Mouse (Mus musculus): ENCODE data around the gene Zfp142. TPM values are rescaled to one million over a fixed set of nuclear protein-coding genes. Genes with fewer than 3 reads are reported as not detected.

Gene Zfp142
- polyA plus RNA-seq, 1 experiment from 2014 or later = 7.0 TPM

DNA sequence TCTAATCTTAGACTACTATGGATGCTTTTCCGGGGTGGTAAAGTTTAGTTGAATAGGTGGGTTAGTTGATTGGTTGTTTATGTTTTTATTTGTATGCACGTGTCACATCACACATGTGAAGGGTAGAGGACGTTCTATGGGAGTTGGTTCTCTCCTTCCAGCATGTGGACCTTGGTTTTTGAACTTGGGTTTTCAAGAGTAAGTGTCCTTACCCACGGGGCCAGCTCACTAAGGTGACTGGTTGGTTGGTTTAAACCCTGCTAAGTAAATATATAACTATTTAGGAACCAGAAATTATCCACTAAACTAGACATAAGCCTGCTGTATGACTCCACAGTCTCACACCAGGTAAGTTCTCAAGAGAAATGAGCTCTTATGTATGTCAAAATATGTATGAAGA lies 63.3 kb downstream of the Zfp142 start:
- no peak for ATAC-seq (ENCODE audit: low FRiP score, low TSS enrichment)
- Histone ChIP-seq H3K9ac (replicated peaks; ENCODE audit: low read length) (no peak overlapping the region), H3K9me3 (ENCODE audit: low read length) (no peaks in the 10 kb centered on the region), H3K27me3 (ENCODE audit: insufficient read depth, low read length) (no peaks in the 10 kb centered on the region), H3K4me1 (ENCODE audit: insufficient read depth, low read length) (no peaks in the 10 kb centered on the region), H3K27ac (ENCODE audit: low read length) (no peak overlapping the region), H3K4me3 (ENCODE audit: low read length) (no peak overlapping the region), H3K4me2 (replicated peaks; ENCODE audit: low read depth, low read length) (no peak overlapping the region), H3K36me3 (ENCODE audit: insufficient read depth, low read length) (peaks cover 71% of the 10 kb centered on the region)
- 89% methylated on average over 4 of the region's 4 CpGs for WGBS

DNA sequence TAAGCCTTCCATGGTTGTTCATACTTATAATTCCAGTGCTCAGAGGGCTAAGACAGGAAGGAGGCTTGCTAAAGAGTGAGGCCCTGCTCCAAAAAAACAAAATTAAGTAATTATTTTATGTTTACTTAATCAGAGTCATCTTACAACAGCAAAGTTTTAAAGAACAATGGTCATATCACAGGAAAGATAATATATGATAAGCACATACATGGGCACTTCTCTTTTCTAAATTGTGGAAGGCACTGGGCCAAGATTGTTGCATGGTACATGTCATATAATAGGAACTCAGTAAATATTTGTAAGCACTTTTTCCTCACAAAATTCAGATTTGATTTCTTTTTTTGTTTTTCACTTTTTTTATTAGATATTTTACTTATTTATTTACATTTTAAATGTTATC lies 68.2 kb downstream of the Zfp142 start:
- Histone ChIP-seq H3K4me3 (ENCODE audit: low read length) (no peak overlapping the region), H3K4me1 (ENCODE audit: insufficient read depth, low read length) (no peaks in the 10 kb centered on the region), H3K27ac (ENCODE audit: low read length) (no peak overlapping the region), H3K4me2 (replicated peaks; ENCODE audit: low read depth, low read length) (no peak overlapping the region), H3K9me3 (ENCODE audit: low read length) (no peaks in the 10 kb centered on the region), H3K9ac (replicated peaks; ENCODE audit: low read length) (no peak overlapping the region), H3K27me3 (ENCODE audit: insufficient read depth, low read length) (no peaks in the 10 kb centered on the region), H3K36me3 (ENCODE audit: insufficient read depth, low read length) (peaks cover 41% of the 10 kb centered on the region)
- ATAC-seq (ENCODE audit: low FRiP score, low TSS enrichment) = no peak

Small RNA genes within 50 kb of the gene (microRNA-seq; reads per million reads assigned to microRNA genes)
- not detected for gene Gm25035

Other genes with a start within 250 kb of the Zfp142 start
- gene Catip, start 226.1 kb downstream of the Zfp142 start, polyA plus RNA-seq (2015; fragmentation: Nextera tagmentation; extraction: Ambion mirVana) = 0.50 and 0.53 TPM in 2 replicates
- gene Slc11a1, start 213.1 kb downstream of the Zfp142 start, polyA plus RNA-seq (2015; fragmentation: Nextera tagmentation; extraction: Ambion mirVana) = 4.5 and 5.4 TPM in 2 replicates
- gene Ctdsp1, start 196.7 kb downstream of the Zfp142 start, polyA plus RNA-seq (2015; fragmentation: Nextera tagmentation; extraction: Ambion mirVana) = 91.1 and 94.0 TPM in 2 replicates
- gene Vil1, start 178.9 kb downstream of the Zfp142 start, polyA plus RNA-seq (2015; fragmentation: Nextera tagmentation; extraction: Ambion mirVana) = 17.5 and 18.0 TPM in 2 replicates
- gene Cnot9, start 82.2 kb downstream of the Zfp142 start, polyA plus RNA-seq (2015; fragmentation: Nextera tagmentation; extraction: Ambion mirVana) = 63.7 and 71.7 TPM in 2 replicates
- gene Plcd4, start 45.4 kb downstream of the Zfp142 start, polyA plus RNA-seq (2015; fragmentation: Nextera tagmentation; extraction: Ambion mirVana) = 1.3 TPM in 2 replicates
- 31.5 and 36.5 TPM in 2 replicates for gene Usp37, start 44.0 kb downstream of the Zfp142 start, polyA plus RNA-seq (2015; fragmentation: Nextera tagmentation; extraction: Ambion mirVana)
- gene Bcs1l, start within 50 bp of the Zfp142 start, polyA plus RNA-seq (2015; fragmentation: Nextera tagmentation; extraction: Ambion mirVana) = 19.6 and 20.4 TPM in 2 replicates
- gene Rnf25, start 13.2 kb upstream of the Zfp142 start, polyA plus RNA-seq (2015; fragmentation: Nextera tagmentation; extraction: Ambion mirVana) = 40.0 and 43.9 TPM in 2 replicates
- gene Stk36, start 13.2 kb upstream of the Zfp142 start, polyA plus RNA-seq (2015; fragmentation: Nextera tagmentation; extraction: Ambion mirVana) = 9.1 and 11.7 TPM in 2 replicates
- gene Ttll4, start 73.5 kb upstream of the Zfp142 start, polyA plus RNA-seq (2015; fragmentation: Nextera tagmentation; extraction: Ambion mirVana) = 11.8 and 17.8 TPM in 2 replicates
- gene Cyp27a1, start 125.3 kb upstream of the Zfp142 start, polyA plus RNA-seq (2015; fragmentation: Nextera tagmentation; extraction: Ambion mirVana) = 7.6 and 7.7 TPM in 2 replicates
- gene Prkag3, start 161.0 kb upstream of the Zfp142 start, polyA plus RNA-seq (2015; fragmentation: Nextera tagmentation; extraction: Ambion mirVana) = 0.49 and 0.55 TPM in 2 replicates
- gene Wnt6, start 183.6 kb upstream of the Zfp142 start, polyA plus RNA-seq (2015; fragmentation: Nextera tagmentation; extraction: Ambion mirVana) = 1.9 and 2.5 TPM in 2 replicates
- gene Wnt10a, start 203.3 kb upstream of the Zfp142 start, polyA plus RNA-seq (2015; fragmentation: Nextera tagmentation; extraction: Ambion mirVana) = 0.50 and 0.57 TPM in 2 replicates